Mouse (Mus musculus) WW6 (cell line): Measurements from ENCODE around the gene Ppp3ca.

Experiments used
- DNase-seq: peaks from one replicate; pipeline ENCODE4 v3.0.0-alpha.2; 2013; ENCODE audit warnings: low read depth, low spot score

Ppp3ca gene

DNA sequence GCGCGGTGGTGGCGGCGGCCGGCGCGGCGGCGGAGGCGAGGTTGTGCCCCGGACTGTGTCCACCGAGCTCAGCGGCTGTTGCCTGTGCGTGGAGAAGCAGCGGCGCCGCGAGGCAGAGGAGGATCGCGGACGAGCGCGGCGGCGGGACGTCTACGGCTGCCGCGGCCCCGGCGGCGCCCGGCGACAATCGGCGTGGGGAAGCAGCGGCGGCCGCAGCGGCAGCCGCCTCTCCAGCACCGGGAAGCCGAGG, at the start of gene Ppp3ca:
Ppp3ca (plus strand) TSS at position 15 of the 250 bp plus-strand sequence.
- DNase-seq: no peak

DNA sequence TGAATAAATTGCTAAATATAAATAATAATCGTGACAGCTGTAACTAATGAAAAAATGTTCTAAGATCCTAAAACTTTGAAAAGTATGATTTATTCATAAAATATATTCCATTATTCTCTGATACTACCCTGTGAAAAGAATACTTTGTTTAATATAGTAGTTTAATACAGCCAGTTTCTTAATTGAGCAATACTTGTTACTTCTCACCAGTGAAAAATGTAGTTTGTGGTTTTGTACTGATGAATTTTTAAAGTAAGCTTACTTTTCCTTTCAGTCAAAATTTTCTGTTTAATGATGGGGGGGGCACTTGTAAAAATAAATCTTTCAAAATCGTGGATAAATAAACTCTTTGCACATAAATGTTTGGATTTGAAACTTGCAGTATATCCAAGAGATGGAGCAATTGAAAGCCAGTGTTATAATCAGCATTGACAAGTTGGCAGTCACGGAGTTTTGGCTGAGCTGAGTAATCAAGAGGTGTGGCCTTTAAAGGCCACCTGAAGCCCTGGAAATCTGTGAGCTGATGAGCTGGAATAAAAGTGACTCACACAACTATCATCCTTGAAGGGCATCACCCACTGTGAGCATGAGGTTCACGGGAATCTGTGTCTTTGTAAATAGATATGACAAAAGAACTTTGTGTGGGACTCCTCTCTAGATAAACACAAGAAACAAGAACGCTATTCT, 29.2 kb upstream of the Ppp3ca start:
- no peak for DNase-seq

DNA sequence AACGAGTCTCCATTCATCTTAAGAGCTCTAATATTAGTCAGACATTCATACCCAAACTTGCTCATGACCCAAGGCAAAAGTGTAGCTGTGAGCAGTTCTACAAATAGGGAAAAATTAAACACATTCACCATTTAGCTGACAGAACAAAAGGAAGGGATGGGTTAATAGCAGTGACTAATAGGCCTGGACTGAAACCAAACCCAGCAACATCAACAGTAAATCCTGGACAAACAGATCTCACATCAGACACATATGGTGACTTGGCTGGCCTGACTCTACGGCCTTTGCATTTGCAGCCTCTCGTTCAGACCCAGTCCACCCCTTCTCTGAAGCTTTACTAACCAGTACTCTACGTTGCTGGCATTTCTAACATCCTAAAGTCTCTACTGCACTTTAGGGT, 19.0 kb upstream of the Ppp3ca start:
- DNase-seq: no peak

DNA sequence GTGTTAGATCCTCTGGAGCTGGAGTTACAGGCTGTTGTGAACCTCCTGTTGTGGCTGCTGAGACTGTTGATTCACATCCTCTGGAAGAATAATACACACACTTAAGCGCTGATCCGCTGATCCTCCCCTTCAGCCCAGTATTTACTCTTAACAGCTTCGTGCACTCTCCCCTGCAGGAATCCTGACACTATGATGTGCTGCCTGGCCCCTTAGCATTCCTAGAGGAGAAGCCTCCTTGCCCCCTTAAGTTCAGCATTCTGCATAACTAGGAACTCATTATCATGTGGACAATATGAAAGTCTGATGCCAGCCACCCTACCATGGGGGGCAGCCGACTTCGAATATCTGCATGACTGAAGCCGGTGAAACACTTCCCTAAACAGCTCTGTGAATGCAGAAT, 18.4 kb upstream of the Ppp3ca start:
- no peak for DNase-seq

DNA sequence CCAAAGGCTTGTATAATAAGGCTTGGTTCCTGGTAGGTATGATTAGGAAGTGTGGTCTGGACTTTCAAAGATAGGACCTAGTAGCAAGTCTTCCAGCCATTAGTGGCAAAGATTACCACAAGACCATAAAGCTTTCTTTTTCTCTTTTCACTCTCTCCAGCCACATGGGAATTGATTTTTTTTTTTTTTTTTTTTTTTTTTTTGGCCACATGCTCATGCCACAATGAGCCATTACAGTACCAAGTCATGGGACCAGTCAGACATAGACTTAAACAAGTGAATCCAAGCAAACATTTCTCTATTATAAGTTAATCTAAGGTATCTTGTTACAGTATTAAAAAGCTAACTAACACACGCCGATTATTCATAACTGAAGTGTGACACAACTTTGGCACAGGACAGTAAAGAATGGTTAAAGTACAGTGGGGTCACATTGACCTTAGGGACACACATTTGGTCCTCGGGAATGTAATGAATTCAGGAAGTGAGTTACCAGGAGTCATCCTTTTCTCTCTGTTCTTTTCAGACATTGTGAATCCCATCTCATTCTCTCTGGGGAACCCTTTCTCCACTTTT, 13.4 kb upstream of the Ppp3ca start:
- DNase-seq: no peak

DNA sequence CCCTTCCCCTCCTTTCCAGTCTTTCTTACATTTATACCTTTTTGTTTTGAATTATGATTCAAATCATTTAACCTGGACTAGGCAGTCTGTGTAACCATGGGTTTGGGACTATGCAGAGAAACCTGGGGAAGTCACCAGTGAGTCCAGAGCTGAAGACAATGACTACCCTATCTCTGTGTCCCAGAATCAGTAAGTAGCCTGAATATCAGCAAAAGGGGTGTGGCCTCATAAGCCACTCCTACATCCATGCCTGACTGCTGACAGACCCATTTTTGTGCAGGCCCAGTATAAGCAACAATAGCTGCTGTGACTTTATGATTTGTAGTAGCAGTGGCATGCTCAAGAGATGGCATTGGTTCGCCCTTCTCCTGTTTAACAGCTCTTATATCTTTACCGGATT, 11.2 kb upstream of the Ppp3ca start:
- no peak for DNase-seq

DNA sequence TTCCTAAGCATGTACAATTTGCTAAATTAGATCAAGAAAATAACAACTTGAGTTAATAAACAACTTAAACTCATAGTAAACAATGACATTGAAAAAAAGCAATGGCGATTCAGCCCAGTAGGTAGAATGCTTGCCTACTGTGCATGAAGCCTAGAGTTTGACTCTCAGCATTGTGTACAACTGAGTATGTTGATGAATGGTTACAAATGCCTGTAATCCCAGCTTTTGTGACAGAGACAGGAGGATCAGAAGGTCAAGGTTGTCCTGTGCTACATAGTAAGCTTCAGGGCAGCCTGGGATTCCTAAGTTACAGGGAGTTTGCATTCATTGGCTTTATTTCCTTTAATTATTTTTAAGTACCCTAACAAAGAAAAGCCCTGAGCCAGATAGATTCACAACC, 4.8 kb upstream of the Ppp3ca start:
- DNase-seq: no peak

DNA sequence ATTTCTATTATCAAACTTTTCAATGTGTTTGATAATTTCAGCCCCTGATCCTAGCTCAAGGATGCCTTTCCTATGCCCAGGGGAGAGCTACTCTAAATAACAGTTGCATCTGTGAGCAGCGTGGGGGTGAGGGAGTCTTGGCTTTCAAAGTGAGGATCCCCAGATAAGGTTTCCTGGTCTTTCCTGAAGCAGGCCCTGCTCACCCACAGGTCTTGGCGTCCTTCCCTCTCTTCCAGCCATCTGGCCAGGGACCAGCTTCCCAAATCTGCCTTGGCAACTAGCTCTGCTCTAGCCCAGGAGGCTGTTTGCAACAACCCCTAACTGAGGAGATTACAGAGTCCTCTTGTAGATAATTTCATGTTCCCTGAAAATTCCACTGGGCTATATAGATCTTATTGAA, 1.9 kb upstream of the Ppp3ca start:
- no peak for DNase-seq

DNA sequence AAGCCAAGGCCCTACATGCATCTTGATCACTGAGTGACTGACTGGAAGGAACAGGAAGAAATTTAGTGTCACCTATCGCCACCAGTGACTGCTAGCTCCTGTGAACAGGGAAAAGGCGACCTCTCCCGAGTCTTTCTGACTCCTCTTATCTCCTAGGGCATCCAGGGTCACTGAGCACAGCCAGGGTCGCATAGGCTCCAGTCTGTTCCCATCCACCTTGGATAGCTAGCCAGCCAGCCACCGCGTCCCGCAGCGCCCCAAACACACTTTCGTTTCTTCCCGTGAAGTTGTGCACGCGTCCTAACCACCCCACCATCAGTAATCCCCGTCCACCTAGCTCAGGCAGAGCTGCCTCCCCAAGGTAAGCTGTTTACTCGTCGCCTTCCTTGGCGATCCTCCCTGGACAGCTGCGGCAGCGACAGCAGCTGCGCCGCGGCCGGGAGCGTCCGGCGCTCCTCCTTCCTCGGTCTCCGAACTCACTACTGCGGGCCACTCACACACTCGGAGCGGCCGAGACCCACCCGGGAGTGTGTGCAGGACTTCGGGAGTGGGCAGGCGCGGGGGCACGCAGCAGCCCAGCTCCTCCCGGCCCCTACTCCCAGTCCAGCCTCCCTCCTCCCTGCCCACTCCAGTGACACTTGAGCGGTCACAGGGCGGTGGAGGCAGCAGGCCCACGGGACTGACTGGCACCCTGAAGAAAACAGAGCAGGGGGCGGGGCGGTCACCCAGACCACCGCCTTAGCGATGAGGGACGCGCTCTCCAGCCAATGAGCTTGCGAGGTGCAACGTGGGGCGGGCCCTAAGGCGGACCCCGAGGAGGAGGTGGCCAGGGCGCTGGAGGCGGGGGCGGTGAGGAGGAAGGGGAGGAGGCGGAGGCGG, 454 bp upstream of the Ppp3ca start:
- DNase-seq: peak; percentile 85

DNA sequence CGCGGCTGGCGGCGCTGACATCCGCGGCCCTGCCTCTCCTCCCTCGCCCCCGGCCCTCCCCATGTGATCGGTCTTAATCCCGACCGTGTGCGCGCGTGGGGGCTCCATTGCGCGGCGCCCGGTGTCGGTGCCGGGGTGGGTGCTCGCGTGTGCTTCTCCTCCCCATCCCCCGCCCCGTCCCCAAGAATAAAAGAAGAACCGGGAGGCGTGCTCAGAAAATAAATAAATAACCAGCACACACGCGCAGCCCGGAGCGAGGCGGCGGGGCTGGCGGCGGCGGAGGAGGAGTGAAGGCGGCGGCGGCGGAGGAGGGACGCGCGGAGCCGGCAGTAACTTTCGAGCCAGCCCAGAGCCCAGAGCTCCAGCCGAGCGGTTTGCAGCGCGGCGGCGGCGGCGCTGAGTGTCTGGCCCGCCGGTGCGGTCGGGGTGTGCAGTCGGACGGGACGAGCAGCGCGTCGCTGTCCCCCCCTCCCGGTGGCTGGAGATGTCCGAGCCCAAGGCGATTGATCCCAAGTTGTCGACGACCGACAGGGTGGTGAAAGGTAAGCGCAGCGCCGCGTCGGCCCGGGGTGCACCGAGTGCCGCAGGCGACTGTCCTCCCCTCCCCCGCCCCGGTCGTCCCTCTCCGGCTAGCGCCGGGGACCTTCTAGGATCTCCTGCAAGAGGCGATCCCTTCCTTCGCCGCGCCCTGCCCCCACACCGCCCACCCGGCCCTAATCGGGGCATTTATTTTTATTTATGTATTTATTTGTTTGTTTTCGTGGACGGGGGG, 622 bp downstream of the Ppp3ca start:
- no peak for DNase-seq

DNA sequence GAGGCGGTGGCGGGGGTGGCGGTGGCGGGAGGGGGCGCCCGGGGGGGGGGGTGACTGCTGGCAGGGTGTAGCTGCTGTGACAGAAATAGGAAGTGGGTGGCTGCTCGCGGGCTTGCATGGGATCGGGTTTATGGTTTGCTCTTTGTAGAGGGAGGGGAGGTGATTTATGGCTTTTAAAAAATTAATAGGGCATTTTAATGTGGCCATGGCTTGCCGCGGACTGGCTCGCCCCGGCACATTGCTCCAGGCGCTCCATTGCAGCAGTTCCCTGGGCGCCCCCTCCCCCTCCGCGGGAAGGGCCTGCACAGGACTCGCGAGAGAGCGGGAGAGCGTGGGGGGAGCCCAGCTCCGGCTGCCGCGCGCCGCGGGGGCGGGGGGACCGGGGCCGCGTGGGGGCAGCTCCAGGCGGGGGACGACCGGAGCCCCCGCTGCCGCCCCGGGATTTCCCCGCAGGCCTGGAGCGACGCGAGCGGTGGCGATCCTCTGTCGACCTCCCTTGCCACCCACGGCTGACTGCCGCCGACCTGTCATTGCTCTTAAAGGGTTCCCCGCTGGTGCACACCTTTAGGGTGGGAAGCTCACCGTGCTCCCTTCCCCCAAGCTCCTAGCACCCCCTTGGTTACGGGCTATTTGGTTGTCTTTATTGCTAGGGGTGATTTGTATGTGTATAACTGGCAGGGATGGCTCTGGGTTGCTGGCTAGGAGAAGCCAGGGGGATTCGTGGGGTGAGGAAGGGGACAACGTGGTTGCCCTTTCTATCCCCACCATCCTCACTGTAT, 1.4 kb downstream of the Ppp3ca start:
- DNase-seq: no peak

DNA sequence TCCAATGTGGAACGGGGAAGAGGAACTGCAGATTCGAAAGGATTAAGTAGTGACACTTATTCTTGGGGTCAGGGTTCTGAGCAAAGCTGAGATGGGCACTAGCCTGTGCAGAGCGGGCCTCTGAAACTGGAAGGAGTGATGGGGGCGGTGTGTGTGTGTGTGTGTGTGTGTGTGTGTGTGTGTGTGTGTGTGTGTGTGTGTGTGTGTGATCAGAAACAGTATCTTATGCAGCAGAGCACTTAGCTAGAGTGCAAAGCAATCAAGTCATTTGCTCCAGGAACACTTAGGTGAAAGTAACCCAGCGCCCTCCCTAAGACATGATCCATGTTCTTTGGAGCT, 2.0 kb downstream of the Ppp3ca start:
- no peak for DNase-seq

DNA sequence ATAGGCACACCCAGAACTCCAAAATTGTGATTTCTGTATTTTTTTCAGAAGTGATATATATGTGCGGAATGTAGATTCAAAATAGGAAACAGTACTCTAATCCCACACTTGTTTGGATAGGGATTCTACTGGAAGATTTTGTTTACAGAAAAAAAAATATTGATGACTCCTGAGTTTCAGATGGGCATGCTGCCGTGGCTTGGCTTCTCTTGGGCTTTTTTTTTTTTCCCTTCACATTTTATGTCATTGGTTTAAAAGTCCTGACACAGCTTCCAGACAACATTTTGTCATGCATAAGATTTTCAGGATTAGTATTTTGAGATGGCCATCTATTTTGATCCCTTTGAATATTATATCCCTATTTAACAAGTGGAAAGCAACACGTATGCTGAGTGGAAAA, 2.9 kb downstream of the Ppp3ca start:
- DNase-seq: no peak

DNA sequence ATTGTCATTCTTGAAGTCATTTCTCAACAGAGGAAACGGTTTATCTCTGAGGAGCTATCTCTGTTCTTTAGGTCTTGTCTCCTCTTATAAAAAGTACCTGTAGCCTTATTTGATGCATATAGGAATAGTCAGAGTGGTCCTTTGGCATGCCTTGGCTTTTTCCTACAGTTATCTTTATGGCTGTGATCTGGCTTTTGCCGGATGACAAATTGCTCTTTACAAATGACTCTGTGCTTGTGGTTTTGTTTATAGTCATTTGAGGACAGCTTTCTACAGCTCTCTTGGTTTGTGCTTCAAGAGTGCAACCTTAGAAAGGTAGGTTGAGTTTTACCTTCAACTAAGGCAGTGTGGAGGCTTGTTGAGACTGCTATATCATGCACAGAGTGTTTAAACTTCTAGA, 3.4 kb downstream of the Ppp3ca start:
- no peak for DNase-seq

DNA sequence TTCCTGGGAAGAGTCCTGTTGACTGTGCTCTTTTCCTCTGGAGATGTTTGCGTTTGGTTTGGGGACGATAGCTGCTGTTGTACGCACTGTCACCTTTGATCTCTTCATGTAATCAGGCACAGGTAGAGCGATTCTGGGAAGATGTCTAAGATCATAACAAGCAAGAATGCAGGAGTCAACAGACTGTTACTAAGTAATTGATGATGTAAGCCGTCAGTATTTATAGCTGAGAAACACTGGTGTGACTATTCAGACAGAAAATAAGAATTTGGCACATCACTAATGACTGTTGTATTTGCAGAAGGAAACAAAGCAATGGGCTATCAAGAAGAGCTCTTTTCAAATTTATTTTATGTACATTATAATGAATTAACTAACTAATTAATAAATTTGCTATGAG, 4.6 kb downstream of the Ppp3ca start:
- no peak for DNase-seq

DNA sequence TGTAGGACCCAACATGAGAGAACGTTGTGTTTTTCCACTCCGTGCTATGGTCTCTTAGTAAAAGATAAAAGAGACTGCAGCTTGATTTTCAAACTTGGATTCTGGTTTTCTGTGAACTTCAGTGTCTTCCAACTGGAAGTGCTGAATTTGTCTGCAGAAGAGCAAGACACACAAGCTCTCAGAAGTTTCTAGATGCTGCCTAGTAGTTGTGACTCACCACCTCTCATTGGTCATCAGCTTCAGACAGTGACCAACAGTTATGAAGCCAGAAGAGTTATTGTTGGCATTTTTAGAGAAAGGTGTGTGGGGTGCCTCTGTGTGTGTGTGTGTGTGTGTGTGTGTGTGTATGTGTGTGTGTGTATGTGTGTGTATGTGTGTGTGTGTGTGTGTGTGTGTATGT, 7.1 kb downstream of the Ppp3ca start:
- DNase-seq: no peak

DNA sequence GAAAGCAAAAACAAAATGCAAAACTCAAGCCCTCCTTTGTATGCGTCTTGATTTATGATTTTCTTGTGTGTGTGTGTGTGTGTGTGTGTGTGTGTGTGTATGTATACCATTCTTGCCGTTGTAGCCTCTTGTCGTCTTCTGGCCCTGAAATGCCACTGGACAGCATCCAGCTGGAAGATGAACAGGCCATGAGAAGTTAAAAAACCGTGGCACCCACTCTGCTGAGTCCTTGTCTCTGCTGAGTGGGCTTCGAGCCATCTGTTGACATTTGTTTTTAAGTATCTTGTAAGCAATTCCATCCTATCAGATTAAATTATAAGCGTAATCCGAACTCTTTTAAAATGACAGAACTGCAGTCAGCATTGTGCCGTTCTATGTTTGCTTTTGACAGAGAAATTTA, 8.5 kb downstream of the Ppp3ca start:
- DNase-seq: no peak

DNA sequence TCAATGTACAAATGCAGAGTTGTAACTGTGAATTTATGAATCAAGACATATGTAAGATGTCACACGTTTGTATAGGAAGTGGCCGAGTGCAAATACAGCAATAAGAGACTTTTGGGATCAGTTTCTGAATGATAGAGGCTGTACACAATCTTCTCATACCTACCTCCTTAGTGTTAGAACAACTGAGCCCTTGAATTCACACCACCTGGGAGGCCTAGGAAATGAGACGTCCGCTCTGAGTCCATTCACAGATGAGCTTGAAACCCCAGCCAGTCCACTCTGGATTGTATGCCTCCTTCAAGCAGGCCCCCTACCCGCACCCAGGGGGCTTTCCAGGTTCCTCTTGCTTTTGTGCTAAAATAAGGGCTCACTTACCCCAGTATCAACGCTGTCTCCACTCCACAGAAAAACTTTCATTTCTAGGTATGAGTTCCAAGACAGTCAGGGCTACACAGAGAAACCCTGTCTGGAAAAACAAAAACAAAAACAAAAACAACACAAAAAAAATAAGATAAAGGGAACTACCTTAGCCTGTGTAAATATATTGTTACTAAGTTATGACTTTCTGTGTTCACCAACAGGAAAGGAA, 10.1 kb downstream of the Ppp3ca start:
- no peak for DNase-seq

DNA sequence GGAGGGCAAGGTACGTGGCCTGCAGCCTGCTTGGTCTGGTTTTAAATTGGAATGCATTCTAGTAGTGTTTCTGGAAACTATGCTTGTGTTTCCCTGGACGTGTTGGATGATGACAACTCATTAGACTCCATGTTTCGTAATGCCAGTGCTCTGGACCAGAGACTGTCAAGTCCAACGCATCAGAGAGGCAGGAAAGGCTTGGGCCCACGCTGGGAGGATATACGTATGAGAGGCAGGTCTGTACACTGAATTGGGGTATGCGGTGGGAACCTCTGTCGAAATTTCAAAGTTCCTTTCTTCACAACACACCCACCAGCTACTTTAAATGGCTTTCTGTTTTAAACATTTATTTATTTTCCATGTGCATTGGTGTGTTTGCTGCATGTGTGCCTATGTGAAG, 12.3 kb downstream of the Ppp3ca start:
- no peak for DNase-seq

DNA sequence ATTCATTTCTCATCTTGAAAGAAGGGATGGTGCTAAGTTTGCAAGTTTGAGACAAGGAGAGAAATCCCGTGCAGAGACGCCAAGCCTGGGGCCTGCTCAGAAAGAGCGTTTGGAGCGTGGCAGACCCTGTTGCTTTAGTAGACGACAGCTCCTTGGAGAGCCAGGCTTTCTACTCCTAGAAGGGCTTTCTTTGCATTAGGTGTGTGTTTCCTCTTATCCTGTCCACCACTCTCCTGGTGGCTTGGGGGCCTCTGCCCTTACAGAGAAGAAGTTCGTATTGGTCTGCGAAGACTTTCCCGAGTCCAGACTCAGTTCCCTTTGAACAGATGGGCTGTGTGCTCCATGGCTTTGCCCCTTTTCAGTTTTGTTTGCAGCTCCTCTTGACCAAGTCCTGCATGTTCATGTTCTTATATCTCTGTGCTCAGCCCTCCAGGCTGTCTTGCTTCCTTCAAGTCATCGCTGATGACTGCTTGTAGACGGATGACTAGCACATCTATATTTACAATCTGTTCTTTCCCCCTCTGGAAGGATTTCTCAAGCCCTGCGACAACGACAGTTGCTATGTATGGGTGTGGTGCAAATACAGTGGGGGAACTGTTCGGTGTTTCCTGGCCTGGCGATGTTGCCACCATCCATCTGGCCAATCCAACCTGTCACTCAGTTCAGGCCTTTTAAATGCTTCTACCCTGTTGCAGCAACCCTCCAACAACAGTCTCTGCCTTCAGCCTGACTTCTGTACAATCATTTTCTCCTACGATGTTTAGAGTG, 14.5 kb downstream of the Ppp3ca start:
- DNase-seq: no peak

DNA sequence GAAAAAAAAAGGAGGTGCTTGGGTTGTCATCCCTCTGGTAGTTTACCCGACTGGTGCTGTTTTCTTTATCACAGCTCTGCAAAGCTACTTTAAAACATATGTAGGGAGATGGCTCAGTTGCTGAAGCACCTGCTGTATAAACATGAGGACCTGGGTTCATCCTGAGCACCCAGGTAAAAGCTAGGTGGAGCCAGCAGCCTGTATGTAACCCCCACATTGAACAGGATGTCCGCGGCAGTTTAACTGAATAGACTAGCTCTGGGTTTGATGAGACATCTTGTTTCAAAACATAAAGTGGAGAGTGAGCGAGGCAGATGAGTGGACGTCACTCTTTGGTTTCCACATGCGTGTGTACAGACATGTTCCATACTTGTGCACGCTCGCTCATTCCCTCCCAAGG, 16.5 kb downstream of the Ppp3ca start:
- no peak for DNase-seq
